Mouse (Mus musculus) large intestine, adult 2 months (tissue): ENCODE data around the gene Gm20388. TPM values are rescaled to one million over a fixed set of nuclear protein-coding genes. Genes with fewer than 3 reads are reported as not detected.

Experiments used
- DNase-seq: peaks from one replicate; pipeline ENCODE4 v3.0.0-alpha.2; 2012; ENCODE audit warnings: low read depth, low spot score
- WGBS: fragments of 180-500 bp; shearing (Covaris S2); methylation state at CpG from one replicate; pipeline ENCODE4 v1.1.7; 2018; 5-methylcytosine and 5-hydroxymethylcytosine counted together
- polyA plus RNA-seq: library from polyadenylated mRNA; depleted of rRNA; stranded (reverse); fragments of >200 nt; gene quantifications from 2 replicates; pipeline ENCODE4 v1.2.3, GENCODE M21; 2012

Gm20388 gene
- polyA plus RNA-seq, 1 experiment, result 31.5 TPM

- no peak for DNase-seq
- WGBS, result 82% methylated on average over 10 of the region's 10 CpGs
These were observed 2807.3 kb downstream of the Gm20388 start for GRCm38 (mm10) chr8:122717869-122718509.

- DNase-seq, result no peak
- WGBS, result 50% methylated on average over 14 of the region's 14 CpGs
These were observed 2808.3 kb downstream of the Gm20388 start for GRCm38 (mm10) chr8:122718711-122719499.

GRCm38 (mm10) chr8:122719500-122720065 is 2808.9 kb downstream of the Gm20388 start:
- no peak for DNase-seq
- WGBS, result 30% methylated on average over 7 of the region's 7 CpGs

DNA sequence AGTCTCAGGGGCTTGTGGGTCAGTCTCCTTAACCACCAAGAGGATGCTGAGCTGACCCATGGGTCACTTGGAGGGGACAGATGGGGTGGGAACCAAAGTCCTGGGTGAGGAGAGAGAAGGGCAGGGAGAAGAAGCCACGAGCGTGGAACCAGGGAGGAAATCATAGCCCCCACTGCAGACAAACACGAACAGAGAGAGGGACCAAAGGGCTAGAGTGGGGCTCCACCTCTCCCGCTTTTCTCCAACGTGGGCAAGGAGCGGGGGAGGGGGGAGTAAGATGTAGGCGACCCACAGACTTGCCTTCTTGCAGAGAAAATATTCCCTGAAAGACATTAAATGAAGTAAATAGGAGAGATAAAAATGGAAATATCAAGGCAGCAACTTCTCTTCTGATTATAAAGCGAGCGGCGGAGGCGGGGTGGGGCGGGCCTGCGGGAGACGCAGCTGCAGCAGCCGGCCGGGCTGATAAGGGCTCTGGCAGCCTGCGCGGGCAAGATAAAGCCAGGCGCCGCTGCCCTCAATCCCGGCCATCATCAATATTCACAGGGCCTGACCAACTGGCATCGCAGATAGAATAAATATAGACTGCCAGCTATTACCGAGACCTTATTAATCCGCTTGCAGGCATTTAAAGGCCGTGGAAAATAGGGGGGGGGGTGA is 2809.6 kb downstream of the Gm20388 start:
- WGBS, result 8% methylated on average over 25 of the region's 25 CpGs

GRCm38 (mm10) chr8:122720811-122721640 is 2810.4 kb downstream of the Gm20388 start:
- WGBS, result 65% methylated on average over 14 of the region's 14 CpGs

More for the DNA sequence above, 2809.6 kb downstream of the Gm20388 start:
- no peak for DNase-seq

GRCm38 (mm10) chr8:122725187-122725586 is 2814.5 kb downstream of the Gm20388 start:
- WGBS, result 91% methylated on average over 6 of the region's 6 CpGs
- no peak for DNase-seq

More at GRCm38 (mm10) chr8:122720811-122721640, 2810.4 kb downstream of the Gm20388 start:
- no peak for DNase-seq

- WGBS, result 31% methylated on average over 2 of the region's 2 CpGs
- DNase-seq, result peak; percentile 35
These were observed 2816.1 kb downstream of the Gm20388 start for GRCm38 (mm10) chr8:122726789-122727188.

GRCm38 (mm10) chr8:122727412-122727811 is 2816.8 kb downstream of the Gm20388 start:
- WGBS, result 57% methylated on average over 5 of the region's 5 CpGs
- no peak for DNase-seq

DNA sequence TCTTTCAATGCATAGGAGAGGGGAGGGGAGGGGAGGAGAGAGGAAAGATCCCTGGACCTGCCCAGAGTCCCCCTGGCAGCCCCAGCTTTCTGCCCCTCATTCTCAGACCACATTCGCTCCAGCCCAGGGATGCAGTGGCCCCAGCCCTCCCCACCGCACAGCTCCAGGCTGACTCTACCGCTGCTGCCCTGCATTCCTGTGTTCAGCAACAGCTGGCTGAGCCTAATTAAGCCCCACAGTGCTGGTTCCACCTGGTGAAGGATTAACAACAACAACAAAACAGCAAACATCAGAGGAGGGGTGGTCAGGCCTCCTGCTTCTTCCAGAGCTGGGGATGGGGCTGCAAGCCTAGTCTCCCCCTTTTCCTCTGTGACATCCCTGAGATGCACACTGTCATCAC is 2818.0 kb downstream of the Gm20388 start:
- no peak for DNase-seq
- WGBS, result 33% methylated on average over 3 of the region's 3 CpGs

DNA sequence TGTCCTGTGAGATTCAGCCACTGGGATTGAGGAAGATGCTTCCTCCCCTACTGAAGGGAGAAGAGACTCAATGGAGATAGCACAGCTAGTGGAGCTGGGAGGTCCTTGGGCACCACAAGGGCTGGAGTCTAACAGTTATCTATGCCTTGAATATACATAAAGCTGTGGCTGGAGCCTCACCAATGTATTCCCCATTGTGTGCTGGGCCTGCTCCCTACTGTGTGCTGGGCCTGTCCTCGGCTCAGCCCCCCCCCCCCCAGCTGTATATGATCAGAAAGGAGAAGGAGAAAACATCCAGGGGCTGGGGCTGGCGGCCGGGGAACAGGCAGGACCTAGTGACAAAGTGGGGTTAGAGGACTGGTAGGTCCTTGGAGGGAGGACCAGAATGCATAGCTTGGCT is 2824.5 kb downstream of the Gm20388 start:
- 50% methylated on average over 3 of the region's 3 CpGs for WGBS
- no peak for DNase-seq

DNA sequence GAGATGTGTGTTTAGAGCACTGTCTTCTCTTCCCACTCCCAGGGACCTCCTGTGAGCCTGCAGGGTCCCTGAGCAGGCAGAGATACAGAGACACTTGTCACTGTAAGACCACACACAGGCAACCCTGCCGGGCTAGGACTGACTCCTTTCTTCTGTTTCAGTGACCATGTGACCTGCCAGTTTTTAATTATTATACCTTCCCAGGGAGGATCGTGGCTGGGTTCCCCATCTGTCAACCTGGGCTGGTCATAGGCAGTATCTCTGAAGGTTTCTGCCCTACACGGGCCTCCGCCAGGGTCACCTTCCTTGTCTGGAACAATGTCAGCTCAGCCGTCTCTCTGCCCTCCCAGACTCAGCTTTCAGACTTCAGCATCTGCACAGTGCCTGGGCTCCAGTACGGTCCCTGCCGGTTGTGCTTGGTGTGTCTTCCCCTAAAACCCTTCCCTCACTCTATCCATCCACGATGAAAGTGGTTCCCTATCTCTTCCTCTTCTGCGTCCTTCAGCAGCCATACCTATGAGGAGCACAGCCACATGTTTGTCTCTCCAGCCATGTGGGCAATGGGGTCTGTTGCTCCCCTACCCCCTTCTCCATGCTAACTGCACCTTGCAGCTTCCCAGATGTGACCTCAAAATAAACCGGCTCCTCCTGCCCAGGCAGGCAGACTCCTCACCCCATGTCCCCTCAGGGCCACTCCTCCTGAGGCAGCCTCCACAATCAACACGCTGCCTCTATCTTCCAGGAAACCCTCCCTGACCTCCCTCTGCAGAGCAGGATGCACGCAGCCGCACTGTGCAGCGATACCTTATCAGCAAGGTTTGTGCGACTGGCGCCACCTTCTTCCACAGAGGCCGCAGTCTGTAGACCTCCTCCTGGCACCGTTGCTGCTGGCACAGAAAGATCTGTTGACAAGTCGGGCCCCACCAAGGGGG is 2825.2 kb downstream of the Gm20388 start:
- no peak for DNase-seq

GRCm38 (mm10) chr8:122736623-122737022 is 2826.0 kb downstream of the Gm20388 start:
- 89% methylated on average over 11 of the region's 11 CpGs for WGBS
- DNase-seq, result no peak

More for the DNA sequence above, 2825.2 kb downstream of the Gm20388 start:
- WGBS, result 53% methylated on average over 19 of the region's 19 CpGs

GRCm38 (mm10) chr8:122737071-122737470 is 2826.4 kb downstream of the Gm20388 start:
- no peak for DNase-seq
- WGBS, result 56% methylated on average over 4 of the region's 4 CpGs

- no peak for DNase-seq
- 85% methylated on average over 6 of the region's 6 CpGs for WGBS
These were observed 2827.2 kb downstream of the Gm20388 start for GRCm38 (mm10) chr8:122737886-122738285.

DNA sequence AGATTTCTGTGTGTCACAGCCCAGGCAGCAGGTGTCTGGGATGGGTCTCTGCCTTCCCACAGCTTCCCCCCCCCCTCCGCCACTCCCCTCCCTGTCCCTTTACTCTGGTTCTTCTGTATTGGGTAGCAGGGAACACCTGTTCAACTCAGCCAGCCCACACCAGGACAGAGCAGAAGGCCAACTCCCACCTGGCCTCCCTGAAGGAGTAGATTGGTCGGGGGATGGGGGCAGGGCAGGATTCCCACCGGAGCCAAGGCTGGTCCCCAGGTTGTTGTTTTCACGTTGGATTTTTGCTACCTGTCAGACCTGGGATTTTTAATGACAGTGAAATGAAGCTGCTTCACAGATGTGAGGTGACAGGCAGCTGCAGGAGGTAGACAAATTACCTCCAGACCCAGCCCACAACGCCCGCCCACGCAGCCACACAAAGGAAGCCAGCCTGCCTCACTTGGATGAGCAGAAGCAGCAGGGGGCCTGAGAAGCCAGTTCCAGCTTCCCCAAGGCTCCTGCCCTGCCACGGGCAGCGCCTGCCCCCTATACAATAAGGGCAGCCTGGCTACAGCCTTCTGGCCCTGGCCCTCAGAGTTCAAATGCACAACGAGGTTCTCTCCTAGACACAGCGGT is 2828.6 kb downstream of the Gm20388 start:
- DNase-seq, result no peak
- 22% methylated on average over 11 of the region's 11 CpGs for WGBS

DNA sequence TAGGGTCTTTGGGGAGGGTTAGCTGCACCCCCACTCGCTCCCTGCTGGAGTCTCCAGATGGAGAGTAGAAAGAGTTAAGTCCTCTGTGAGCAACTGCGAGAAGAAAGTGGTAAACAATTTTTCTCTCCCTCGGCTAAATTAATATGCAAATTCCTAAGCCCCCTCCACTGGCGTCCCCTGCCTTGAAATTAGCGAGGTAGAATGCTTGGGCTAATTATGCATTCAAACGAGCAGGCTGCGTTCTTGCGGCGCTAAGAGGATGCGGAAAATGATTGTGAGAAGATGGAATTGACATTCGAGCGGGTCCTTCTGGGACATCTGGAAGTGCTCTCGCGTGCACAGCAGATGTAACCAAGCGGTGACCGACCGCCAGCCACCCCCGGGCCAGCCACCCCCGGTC is 2831.8 kb downstream of the Gm20388 start:
- DNase-seq, result no peak
- WGBS, result 25% methylated on average over 19 of the region's 19 CpGs

- WGBS, result 34% methylated on average over 17 of the region's 17 CpGs
- DNase-seq, result no peak
These were observed 2834.5 kb downstream of the Gm20388 start for GRCm38 (mm10) chr8:122745022-122745749.
